Mouse (Mus musculus): ENCODE measurements at regions not wholly inside any gene's neighbourhood (a gene's known extent, or its start where the extent isn't known, plus 50 kb on each side); places are given as distances from the start of the nearest gene placed in this dataset.

- ATAC-seq (replicated peaks; ENCODE audit: low FRiP score, low TSS enrichment, poor library complexity, severe bottlenecking) = no peak
Measured at GRCm38 (mm10) chr2:78436816-78437215, 431.1 kb upstream of the Ube2e3 start.

DNA sequence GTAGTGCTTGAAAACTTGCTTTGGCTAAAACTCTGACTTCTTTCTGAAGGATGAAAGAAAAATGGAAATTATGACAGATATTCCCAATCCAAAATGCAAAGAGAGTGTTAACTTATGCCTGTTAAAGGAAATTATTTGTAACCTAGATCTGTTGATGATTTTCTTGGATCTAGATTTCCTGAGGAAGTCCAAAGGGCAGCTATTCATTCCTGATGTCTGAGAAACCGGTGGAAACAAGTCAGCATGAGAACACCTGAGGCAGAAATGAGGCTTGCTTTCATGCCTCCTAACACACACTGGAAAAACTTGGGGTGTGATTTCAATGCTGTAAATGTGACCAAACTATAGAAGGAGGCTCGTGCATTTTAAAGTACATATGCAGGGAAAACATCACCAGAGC lies 432.9 kb upstream of the Ube2e3 start:
- no peak for ATAC-seq (replicated peaks; ENCODE audit: low FRiP score, low TSS enrichment, poor library complexity, severe bottlenecking)

DNA sequence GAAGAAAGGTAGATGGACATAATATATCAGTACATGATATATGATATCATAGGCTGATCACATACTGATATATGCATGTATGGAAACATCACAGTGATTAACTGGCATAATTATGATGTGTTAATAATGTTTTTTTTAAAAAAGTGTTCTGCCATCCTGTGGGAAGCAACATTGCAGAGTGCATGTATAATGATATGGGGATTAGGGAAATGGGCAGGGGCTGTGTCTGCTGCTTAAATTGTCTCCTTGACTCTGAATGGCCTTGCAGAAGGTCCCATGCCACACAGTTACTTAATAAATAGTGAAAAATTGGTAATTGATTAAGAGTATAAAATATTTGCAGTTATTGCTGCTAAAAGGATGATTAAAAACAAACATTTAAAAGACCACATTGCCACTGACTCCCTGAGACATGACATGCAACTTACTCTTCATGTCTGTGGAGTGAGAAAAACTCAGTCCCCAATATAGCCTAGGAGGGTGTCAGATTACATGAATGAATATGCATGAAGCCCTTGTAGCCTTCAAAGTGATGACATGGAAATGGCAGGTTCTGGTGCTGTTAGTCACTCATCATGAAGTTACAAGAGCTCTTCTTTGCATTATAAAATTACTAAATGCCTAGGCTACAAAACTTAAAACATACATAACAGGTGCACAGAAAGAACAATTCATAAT lies 440.1 kb upstream of the Ube2e3 start:
- ATAC-seq (replicated peaks; ENCODE audit: low FRiP score, low TSS enrichment, poor library complexity, severe bottlenecking) = no peak

DNA sequence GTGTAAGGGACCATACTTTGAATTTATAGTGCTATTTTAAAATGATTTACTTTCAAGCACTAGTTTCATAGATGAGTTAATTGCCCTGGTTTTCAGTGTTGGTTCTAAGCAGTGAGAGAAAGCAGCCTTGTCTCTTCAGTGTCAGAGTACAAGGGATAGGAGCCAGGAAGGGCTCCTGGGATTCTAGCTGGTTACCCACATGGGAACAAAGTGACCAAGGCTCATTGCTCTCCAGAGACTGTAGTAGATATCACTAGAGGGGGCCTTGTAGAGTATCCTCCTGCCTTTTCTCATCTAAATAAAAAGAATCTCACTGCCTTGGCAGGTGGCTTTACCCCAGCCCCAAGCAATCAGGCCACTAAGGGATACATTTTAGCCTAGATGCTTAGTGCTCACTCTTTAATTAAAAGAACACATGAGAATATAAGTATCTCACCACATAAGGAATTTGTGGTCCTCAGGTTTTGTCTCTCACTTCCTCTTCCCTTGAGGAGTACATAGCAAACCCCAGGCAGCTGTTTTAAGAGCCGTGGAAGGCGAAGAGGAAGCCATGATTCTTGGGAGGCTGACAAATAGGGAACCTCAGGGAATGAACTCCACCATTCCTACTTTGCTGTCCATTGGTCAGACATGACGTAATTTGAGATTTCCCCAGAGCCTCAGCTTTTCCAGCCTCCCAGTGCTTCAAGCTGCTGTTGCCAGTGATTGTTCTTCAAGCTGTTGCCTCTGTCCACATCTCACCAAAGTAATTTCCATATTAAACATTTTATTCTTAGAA lies 449.2 kb upstream of the Ube2e3 start:
- ATAC-seq (replicated peaks; ENCODE audit: low FRiP score, low TSS enrichment, poor library complexity, severe bottlenecking) = no peak

GRCm38 (mm10) chr2:78416574-78417109 lies 451.3 kb upstream of the Ube2e3 start:
- ATAC-seq (replicated peaks; ENCODE audit: low FRiP score, low TSS enrichment, poor library complexity, severe bottlenecking) = no peak

DNA sequence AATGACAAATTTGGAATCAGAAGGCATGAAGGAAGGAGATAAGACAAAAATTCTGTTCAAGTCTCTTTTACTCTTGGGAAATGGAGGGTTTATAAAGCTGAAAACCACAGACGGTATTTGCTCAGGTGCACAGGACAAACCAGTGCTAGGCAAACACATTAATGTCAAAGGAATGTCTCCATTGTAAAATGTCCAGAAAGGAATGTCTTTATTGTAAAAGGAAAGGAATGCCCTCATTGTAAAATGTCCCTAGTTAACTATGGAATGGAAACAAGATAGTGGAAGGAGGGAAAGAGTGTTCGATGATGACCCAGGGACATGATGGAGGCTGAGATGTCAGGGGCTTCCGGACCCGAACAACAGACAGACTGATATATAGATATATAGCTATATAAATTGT lies 454.9 kb upstream of the Ube2e3 start:
- no peak for ATAC-seq (replicated peaks; ENCODE audit: low FRiP score, low TSS enrichment, poor library complexity, severe bottlenecking)

DNA sequence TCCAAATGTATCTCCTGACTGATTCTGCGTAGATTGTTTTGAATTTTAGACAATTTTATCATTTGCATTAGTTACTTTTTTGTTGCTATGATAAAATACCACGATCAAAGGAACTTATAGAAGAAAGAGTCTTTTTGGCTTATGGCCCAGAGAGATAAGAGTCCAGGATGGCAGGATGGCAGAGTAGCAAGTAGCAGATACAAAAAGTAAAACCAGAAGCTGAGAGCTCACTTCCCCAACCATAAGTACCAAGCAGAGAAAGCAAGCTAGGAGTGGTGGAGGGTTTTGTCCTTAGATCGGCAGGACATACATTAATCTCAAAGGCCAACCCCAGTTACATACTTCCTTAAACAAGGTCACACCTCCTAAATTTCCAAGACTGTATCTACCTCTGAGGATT lies 457.7 kb upstream of the Cwc22 start:
- no peak for ATAC-seq (replicated peaks; ENCODE audit: low FRiP score, low TSS enrichment, poor library complexity, severe bottlenecking)

DNA sequence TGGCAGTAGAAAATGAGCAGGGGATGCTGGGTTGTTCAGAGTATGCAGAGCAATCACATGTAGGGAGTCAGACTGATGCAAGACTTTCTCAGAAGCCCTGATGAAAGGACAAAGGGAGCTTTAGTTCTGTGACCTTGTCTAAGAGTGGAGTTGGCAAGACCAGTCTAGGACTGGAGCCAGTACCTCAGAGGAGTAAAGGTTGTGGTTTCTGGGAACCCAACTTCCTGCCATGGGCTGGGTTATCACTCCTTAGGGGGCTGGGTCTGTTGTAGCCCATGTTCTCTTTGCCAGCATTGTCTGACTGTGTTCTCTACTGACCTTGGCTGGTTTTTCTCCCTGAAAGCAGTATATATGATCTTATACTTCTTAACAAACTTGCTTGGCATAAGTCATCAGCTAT lies 453.1 kb upstream of the Cwc22 start:
- no peak for ATAC-seq (replicated peaks; ENCODE audit: low FRiP score, low TSS enrichment, poor library complexity, severe bottlenecking)

DNA sequence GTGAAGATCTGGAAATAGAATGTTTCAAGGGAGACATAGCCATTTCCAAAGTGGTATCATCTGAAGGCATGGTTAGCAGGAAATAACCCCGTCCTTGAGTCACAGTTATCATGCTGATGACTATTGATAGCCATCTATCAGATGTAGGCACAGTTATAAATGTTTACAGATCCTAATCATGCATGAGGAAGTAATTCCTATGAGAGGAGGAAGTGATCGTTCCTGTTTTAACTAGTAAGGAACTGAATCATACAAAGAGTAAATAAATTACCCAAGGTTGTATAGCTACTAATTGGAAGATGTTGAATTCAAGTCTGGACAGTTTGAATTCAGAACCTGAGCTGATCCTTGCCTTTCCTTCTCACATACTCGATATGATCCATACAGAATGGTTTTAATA lies 450.7 kb upstream of the Cwc22 start:
- no peak for ATAC-seq (replicated peaks; ENCODE audit: low FRiP score, low TSS enrichment, poor library complexity, severe bottlenecking)

DNA sequence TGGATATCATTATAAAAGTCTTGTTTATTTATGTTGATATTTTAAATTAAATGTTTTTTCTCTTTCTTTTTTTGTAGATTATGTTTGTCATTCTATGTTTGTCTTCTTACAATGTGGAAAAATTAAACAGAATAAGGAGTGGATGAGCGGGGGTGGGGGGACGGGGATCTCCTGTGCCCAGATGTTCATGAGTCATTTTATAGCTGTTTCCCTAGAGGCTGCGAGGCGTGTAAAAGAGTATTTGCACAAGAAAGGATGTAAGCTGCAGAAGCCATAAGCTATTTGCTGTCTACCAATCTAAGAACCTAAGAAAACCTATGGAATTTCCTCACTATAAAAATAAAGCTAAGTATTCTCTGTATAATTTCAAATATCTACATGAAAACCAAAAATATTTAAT lies 446.9 kb upstream of the Cwc22 start:
- no peak for ATAC-seq (replicated peaks; ENCODE audit: low FRiP score, low TSS enrichment, poor library complexity, severe bottlenecking)

GRCm38 (mm10) chr2:78392425-78392824 lies 446.2 kb upstream of the Cwc22 start:
- ATAC-seq (replicated peaks; ENCODE audit: low FRiP score, low TSS enrichment, poor library complexity, severe bottlenecking) = no peak

GRCm38 (mm10) chr2:78388001-78388400 lies 441.8 kb upstream of the Cwc22 start:
- no peak for ATAC-seq (replicated peaks; ENCODE audit: low FRiP score, low TSS enrichment, poor library complexity, severe bottlenecking)

DNA sequence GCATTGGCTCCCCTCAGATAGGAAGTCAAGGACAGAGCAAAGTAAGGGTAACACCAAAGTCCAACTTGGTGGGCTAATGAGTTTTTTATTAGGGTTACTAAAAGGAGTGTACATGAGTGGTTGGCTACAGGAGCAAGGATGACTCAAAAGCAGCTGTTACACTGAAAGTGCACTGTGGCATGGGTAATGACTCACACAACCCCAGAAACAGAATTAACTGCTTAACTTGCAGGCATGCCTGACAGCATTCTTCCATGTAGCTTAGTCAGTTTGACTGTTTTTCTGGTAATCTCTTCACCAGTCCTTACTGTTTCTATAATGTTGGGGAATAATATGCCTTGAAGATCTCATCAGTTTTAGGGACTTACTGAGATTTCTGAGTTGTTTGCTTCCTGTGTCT lies 435.1 kb upstream of the Cwc22 start:
- no peak for ATAC-seq (replicated peaks; ENCODE audit: low FRiP score, low TSS enrichment, poor library complexity, severe bottlenecking)

DNA sequence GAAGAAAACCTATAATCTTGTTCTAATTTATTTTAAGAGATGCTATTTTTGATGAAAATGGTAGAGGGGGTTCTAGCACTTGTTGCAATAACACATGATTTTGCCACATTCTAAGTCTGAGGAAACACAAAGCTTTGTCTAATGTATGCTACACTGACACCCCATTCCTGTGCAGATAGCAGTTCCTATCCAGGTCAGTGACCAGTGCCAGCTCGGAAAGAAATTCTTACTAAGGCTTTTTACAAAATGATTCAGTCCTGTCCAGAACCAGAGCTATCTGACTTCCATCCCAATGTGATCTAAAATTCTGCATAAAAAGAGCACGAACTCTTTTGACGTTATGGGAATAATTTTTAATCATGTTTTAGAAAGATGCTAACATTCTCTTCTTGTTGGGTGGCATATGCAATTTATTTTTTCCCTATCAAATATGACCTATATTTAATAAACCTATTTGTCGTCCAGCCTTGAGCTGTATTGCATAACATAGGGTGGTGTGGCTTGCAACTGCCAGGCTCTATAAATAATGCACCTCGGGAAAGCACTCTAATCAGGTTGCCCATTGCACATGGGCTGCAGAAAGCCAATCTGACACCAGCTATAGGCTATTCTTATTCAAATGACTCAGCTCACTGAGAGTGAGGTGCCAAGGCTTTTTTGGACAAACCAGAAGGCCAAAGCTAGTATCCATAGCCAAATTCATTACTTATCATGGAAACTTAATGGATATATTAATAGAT lies 385.7 kb upstream of the Cwc22 start:
- ATAC-seq (replicated peaks; ENCODE audit: low FRiP score, low TSS enrichment, poor library complexity, severe bottlenecking) = no peak

GRCm38 (mm10) chr2:78326091-78326490 lies 379.9 kb upstream of the Cwc22 start:
- ATAC-seq (replicated peaks; ENCODE audit: low FRiP score, low TSS enrichment, poor library complexity, severe bottlenecking) = no peak

DNA sequence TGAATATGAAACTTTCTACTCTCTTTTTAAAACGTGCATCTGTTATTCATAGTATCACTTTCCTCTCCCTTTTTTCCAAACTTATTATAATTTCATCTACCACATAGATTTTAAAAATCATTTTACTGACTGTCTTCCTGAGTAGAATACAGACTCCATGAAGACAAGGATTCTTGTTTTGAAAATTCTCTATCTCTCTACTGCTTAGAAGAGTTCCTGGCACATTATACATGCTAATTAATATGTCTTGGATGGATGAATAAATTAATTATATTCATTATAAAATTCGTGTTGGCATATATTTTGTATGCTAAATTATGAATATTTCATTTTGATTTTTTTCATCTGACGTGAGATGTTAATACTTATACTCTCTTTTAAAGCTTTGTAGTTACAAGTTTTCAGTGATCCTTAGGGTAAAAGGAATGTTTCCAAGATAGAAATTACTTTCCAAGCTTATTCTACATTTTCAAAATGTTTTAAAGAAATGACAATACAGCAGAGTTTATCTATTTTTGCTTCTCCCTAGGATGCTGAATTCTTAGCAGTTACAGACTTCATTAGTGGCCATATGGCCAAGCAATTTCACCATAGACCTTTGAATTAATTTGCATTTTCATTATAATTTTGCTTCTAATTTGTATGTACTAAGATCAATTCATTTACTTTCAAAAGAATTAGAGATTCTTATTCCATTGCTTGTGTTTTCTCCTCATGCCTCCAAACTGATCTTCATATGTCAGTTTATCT lies 376.2 kb upstream of the Cwc22 start:
- no peak for ATAC-seq (replicated peaks; ENCODE audit: low FRiP score, low TSS enrichment, poor library complexity, severe bottlenecking)

- no peak for ATAC-seq (replicated peaks; ENCODE audit: low FRiP score, low TSS enrichment, poor library complexity, severe bottlenecking)
Measured at GRCm38 (mm10) chr2:78311766-78312491, 365.8 kb upstream of the Cwc22 start.

DNA sequence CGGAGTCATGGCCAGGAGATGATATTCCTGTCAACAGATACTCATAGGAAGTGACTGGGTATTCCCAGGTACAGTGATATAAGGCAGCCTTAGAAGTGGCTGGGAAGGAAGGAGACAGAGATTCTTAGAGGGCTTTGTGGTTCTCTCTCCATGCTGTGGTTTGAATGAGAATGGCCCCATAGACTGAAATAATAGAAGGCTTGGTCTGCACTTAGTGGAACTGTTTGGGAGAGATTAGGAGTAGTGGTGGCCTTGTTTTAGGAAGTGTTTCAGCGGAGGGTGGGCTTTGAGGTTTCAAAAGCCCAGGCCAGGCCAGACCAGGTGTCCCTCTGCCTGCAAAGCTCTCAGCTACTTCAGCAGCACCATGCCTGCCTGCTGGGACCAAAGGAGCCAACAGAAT lies 363.2 kb upstream of the Cwc22 start:
- ATAC-seq (replicated peaks; ENCODE audit: low FRiP score, low TSS enrichment, poor library complexity, severe bottlenecking) = no peak

- ATAC-seq (replicated peaks; ENCODE audit: low FRiP score, low TSS enrichment, poor library complexity, severe bottlenecking) = no peak
Measured at GRCm38 (mm10) chr2:78306897-78307296, 360.7 kb upstream of the Cwc22 start.

Data from megakaryocyte-erythroid progenitor cell, adult 5-6 weeks (primary cell).